Mouse (Mus musculus): Measurements from ENCODE around the gene Miip. TPM values are rescaled to one million over a fixed set of nuclear protein-coding genes. Genes with fewer than 3 reads are reported as not detected.
A peak's percentile ranks its signal among the peaks of the same experiment; 100 is the strongest.

Gene Miip
- total and polyA plus RNA-seq, 2 experiments from 2014 or later: 34.3 to 35.1 TPM

GRCm38 (mm10) chr4:147902906-147903500, 34.4 kb upstream of the Miip start:
- Histone ChIP-seq H3K36me3 (ENCODE audit: insufficient read depth, low read length) (peaks cover 28% of the 10 kb centered on the region), H3K4me2 (ENCODE audit: low read depth, low read length) (0 out of 2 replicates have a peak overlapping the region, but pooled peaks have one; percentile 72)

GRCm38 (mm10) chr4:147900452-147900851, 31.8 kb upstream of the Miip start:
- H3K4me1 ChIP-seq (ENCODE audit: insufficient read depth, low read length): peaks cover 10% of the 10 kb centered on the region; the same call in 1 of the 2 replicates
- DNase-seq (ENCODE audit: low spot score): no peak
- H3K27ac ChIP-seq: no peak overlapping the region
- H3K36me3 ChIP-seq (ENCODE audit: insufficient read depth, low read length): peaks cover 53% of the 10 kb centered on the region
- H3K27me3 ChIP-seq (ENCODE audit: insufficient read depth, low read length): no peaks in the 10 kb centered on the region
- H3K9ac ChIP-seq (replicated peaks; ENCODE audit: low read length): no peak overlapping the region
- WGBS: 90% methylated on average over 7 of the region's 7 CpGs
- H3K4me3 ChIP-seq (ENCODE audit: low read length): no peak overlapping the region
- no peaks in the 10 kb centered on the region for H3K9me3 ChIP-seq (ENCODE audit: low read length)
- no peak for TF ChIP-seq CTCF (IDR thresholded peaks at IDR 0.05; ENCODE audit: low read depth)
- no peak for ATAC-seq
- H3K4me2 ChIP-seq (ENCODE audit: low read depth, low read length): no peak overlapping the region

More at GRCm38 (mm10) chr4:147902906-147903500, 34.4 kb upstream of the Miip start:
- H3K9me3 ChIP-seq (ENCODE audit: low read length): no peaks in the 10 kb centered on the region
- no peak overlapping the region for H3K4me3 ChIP-seq (ENCODE audit: low read length)
- ATAC-seq: no peak
- no peaks in the 10 kb centered on the region for H3K27me3 ChIP-seq (ENCODE audit: insufficient read depth, low read length)
- peaks cover 10% of the 10 kb centered on the region; the same call in 1 of the 2 replicates for H3K4me1 ChIP-seq (ENCODE audit: insufficient read depth, low read length)
- no peak for TF ChIP-seq CTCF (IDR thresholded peaks at IDR 0.05; ENCODE audit: low read depth)
- no peak overlapping the region for H3K27ac ChIP-seq
- DNase-seq (ENCODE audit: low spot score): no peak
- 91% methylated on average over 12 of the region's 12 CpGs for WGBS
- H3K9ac ChIP-seq (replicated peaks; ENCODE audit: low read length): no peak overlapping the region

DNA sequence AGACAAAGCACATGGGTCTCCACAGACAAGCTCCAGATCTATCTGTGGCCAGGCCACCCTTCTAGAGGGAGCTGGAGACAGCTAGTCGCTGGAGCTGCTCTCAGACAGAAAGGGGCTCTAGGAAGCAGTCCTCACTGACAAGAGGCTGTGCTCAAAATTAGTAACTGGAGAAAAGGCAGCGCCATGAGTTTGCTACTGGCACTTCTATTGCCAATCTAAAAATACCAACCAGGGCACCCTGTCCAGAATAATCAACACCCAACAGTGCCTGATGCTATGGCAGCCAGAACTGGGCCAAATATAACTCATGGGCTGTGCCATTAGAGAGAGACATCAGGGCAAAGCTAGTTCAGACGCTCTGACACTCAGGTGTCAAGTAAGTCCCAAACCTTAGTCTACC, 28.7 kb upstream of the Miip start:
- Histone ChIP-seq H3K4me3 (ENCODE audit: low read length) (no peak overlapping the region), H3K27me3 (ENCODE audit: insufficient read depth, low read length) (no peaks in the 10 kb centered on the region), H3K4me1 (ENCODE audit: insufficient read depth, low read length) (no peaks in the 10 kb centered on the region), H3K4me2 (ENCODE audit: low read depth, low read length) (no peak overlapping the region), H3K9me3 (ENCODE audit: low read length) (no peaks in the 10 kb centered on the region), H3K9ac (replicated peaks; ENCODE audit: low read length) (no peak overlapping the region), H3K36me3 (ENCODE audit: insufficient read depth, low read length) (peaks cover 64% of the 10 kb centered on the region), H3K27ac (no peak overlapping the region)
- TF ChIP-seq CTCF (IDR thresholded peaks at IDR 0.05; ENCODE audit: low read depth): no peak
- ATAC-seq (no peak), DNase-seq (ENCODE audit: low spot score) (no peak)
- WGBS: 89% methylated on average over 3 of the region's 3 CpGs

DNA sequence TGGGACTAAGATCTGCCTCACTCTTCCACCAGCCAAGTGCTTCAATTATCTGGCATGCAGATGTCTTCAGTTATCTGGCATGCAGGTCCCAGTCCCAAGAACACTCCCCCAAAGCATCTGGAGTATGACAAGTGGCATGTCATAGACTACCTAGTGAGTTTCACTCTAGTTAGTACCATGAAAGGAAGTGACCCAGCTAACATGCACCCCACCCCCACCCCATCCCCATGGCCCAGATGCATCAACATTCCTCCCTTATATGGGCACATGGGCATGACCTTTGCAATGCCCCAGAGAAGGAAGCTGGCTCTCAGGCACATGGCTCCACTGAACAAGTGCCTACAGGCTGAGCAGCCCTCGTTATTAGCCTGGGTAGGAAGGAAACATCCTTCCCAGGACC, 27.8 kb upstream of the Miip start:
- Histone ChIP-seq H3K36me3 (ENCODE audit: insufficient read depth, low read length) (peaks cover 65% of the 10 kb centered on the region), H3K4me1 (ENCODE audit: insufficient read depth, low read length) (no peaks in the 10 kb centered on the region), H3K9ac (replicated peaks; ENCODE audit: low read length) (no peak overlapping the region), H3K27me3 (ENCODE audit: insufficient read depth, low read length) (no peaks in the 10 kb centered on the region), H3K27ac (no peak overlapping the region), H3K9me3 (ENCODE audit: low read length) (no peaks in the 10 kb centered on the region), H3K4me3 (ENCODE audit: low read length) (no peak overlapping the region), H3K4me2 (ENCODE audit: low read depth, low read length) (no peak overlapping the region)
- DNase-seq (ENCODE audit: low spot score): no peak
- 70% methylated on average over 1 of the region's 1 CpGs for WGBS
- no peak for TF ChIP-seq CTCF (IDR thresholded peaks at IDR 0.05; ENCODE audit: low read depth)
- no peak for ATAC-seq

DNA sequence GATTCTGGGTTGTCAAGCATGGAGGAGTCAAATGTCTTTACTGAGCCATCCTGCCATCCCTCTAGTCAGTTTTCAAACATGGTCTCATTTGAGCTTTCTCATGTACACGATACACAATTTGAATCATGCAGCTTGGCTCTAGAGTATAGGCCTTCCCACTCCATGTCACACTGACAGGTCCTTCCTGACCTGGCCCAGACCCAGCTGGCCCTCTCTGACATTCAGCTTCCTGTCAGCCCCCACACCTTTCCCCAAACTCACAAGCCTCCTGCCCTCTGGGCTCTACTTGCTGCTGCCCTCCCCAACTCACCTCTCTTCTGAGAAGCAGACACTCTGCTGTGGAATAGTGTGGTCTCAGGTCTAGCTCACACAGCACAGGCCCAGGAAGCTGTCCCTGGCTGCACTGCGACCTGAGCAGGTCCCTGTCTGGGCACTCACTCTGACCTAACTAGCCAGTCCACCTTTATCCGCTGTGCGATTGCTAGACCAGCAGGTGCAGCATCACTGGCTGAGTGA, 27.3 kb upstream of the Miip start:
- Histone ChIP-seq H3K4me1 (ENCODE audit: insufficient read depth, low read length) (no peaks in the 10 kb centered on the region), H3K36me3 (ENCODE audit: insufficient read depth, low read length) (peaks cover 68% of the 10 kb centered on the region), H3K4me3 (ENCODE audit: low read length) (no peak overlapping the region), H3K27me3 (ENCODE audit: insufficient read depth, low read length) (no peaks in the 10 kb centered on the region), H3K9ac (replicated peaks; ENCODE audit: low read length) (no peak overlapping the region), H3K27ac (no peak overlapping the region), H3K9me3 (ENCODE audit: low read length) (no peaks in the 10 kb centered on the region), H3K4me2 (ENCODE audit: low read depth, low read length) (no peak overlapping the region)
- 96% methylated on average over 4 of the region's 4 CpGs for WGBS
- DNase-seq (ENCODE audit: low spot score): no peak
- no peak for TF ChIP-seq CTCF (IDR thresholded peaks at IDR 0.05; ENCODE audit: low read depth)
- ATAC-seq: no peak

- Histone ChIP-seq H3K9me3 (ENCODE audit: low read length) (no peaks in the 10 kb centered on the region), H3K9ac (replicated peaks; ENCODE audit: low read length) (no peak overlapping the region), H3K27ac (no peak overlapping the region), H3K4me2 (ENCODE audit: low read depth, low read length) (no peak overlapping the region), H3K27me3 (ENCODE audit: insufficient read depth, low read length) (no peaks in the 10 kb centered on the region), H3K36me3 (ENCODE audit: insufficient read depth, low read length) (peaks cover 65% of the 10 kb centered on the region), H3K4me1 (ENCODE audit: insufficient read depth, low read length) (no peaks in the 10 kb centered on the region), H3K4me3 (ENCODE audit: low read length) (no peak overlapping the region)
- no peak for DNase-seq (ENCODE audit: low spot score)
- ATAC-seq: no peak
- TF ChIP-seq CTCF (IDR thresholded peaks at IDR 0.05; ENCODE audit: low read depth): no peak
- 91% methylated on average over 6 of the region's 6 CpGs for WGBS
Observed at GRCm38 (mm10) chr4:147890341-147890740, 21.7 kb upstream of the Miip start.

DNA sequence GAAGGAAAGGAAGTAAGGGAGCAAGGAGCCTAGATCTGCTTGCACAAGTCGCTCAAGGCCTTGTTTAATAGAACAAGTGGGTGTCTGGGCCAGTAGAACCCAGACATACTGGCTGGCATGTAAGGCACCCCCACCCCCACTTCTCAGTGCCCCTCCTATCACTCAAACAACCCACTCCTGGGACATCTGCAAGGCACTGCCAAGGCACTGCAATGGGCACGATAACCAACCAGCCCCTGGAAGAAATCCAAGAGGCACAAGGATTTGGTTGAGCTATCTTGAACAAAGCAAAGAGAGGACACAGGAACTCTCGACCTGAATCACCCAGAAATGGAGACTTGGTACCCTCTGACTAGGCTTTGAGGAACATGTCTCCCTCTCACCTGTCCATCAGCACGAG, 19.6 kb upstream of the Miip start:
- DNase-seq (ENCODE audit: low spot score) (no peak), ATAC-seq (no peak)
- Histone ChIP-seq H3K9ac (replicated peaks; ENCODE audit: low read length) (no peak overlapping the region), H3K27me3 (ENCODE audit: insufficient read depth, low read length) (no peaks in the 10 kb centered on the region), H3K27ac (no peak overlapping the region), H3K9me3 (ENCODE audit: low read length) (no peaks in the 10 kb centered on the region), H3K36me3 (ENCODE audit: insufficient read depth, low read length) (peaks cover 75% of the 10 kb centered on the region), H3K4me2 (ENCODE audit: low read depth, low read length) (no peak overlapping the region), H3K4me1 (ENCODE audit: insufficient read depth, low read length) (no peaks in the 10 kb centered on the region), H3K4me3 (ENCODE audit: low read length) (no peak overlapping the region)
- WGBS: 82% methylated on average over 4 of the region's 4 CpGs
- no peak for TF ChIP-seq CTCF (IDR thresholded peaks at IDR 0.05; ENCODE audit: low read depth)
